ENCODE assay signal across 17 mouse cellular contexts in genomic region chr9:121919027-121919501, GRCm38 (mm10). TPM values are rescaled to one million over a fixed set of nuclear protein-coding genes. Genes with fewer than 3 reads are reported as not detected.
DNase-seq lines count a peak whose midpoint lies in the region; ATAC-seq and TF ChIP-seq lines count a peak whose summit lies in the region.
"Had no signal": no experiment of that assay in that cellular context is flagged by ENCODE, and none has a peak within 500 bp of the region (broad histone marks: within the 10 kb centered on the region; RNA-seq: fewer than 3 reads in every experiment).

No protein-coding gene starts in this region.

- no peak for TF ChIP-seq EP300 in heart, postnatal 0 days (IDR thresholded peaks at IDR 0.05; ENCODE audit: low read depth)

- H3K27ac ChIP-seq in heart, postnatal 0 days (ENCODE audit: low read depth) = no peak overlapping the region
- H3K27ac ChIP-seq in forebrain, embryonic 14.5 days (ENCODE audit: low read depth, low read length) = no peak overlapping the region
- H3K27ac ChIP-seq: limb, embryonic 10.5 days had no signal

- intact Hi-C loops in heart, postnatal 14 days (cut with DNase I) = no loop called here
- intact Hi-C loops in left cerebral cortex, postnatal 10 days (cut with DNase I) = no loop called here

- ATAC-seq in heart, postnatal 0 days (ENCODE audit: insufficient read depth, low read depth) = peak; percentile 57
- no peak for ATAC-seq in forebrain, embryonic 14.5 days
- ATAC-seq: inflammation-experienced regulatory T-cells, adult 6 months had no signal

- no peaks in the 10 kb centered on the region for H3K36me3 ChIP-seq in heart, postnatal 0 days (replicated peaks; ENCODE audit: control insufficient read depth, insufficient read depth, low read length)
- H3K36me3 ChIP-seq in forebrain, embryonic 14.5 days (ENCODE audit: control insufficient read depth, insufficient read depth, low read length) = no peaks in the 10 kb centered on the region
- H3K36me3 ChIP-seq: limb, embryonic 10.5 days had no signal

- H3K4me3 ChIP-seq in heart, postnatal 0 days (ENCODE audit: low read depth, low read length) = no peak overlapping the region
- H3K4me3 ChIP-seq in forebrain, embryonic 14.5 days (ENCODE audit: low read depth, low read length) = no peak overlapping the region
- H3K4me3 ChIP-seq: limb, embryonic 10.5 days had no signal

- no peaks in the 10 kb centered on the region for H3K4me1 ChIP-seq in heart, postnatal 0 days (ENCODE audit: control insufficient read depth, insufficient read depth)
- no peaks in the 10 kb centered on the region for H3K4me1 ChIP-seq in forebrain, embryonic 14.5 days (ENCODE audit: control insufficient read depth, insufficient read depth, low read length)
- H3K4me1 ChIP-seq: limb, embryonic 10.5 days had no signal

- H3K9me3 ChIP-seq in heart, postnatal 0 days (replicated peaks; ENCODE audit: control insufficient read depth, low read length) = no peaks in the 10 kb centered on the region
- H3K9me3 ChIP-seq in forebrain, embryonic 14.5 days (replicated peaks; ENCODE audit: control insufficient read depth, low read length) = no peaks in the 10 kb centered on the region
- H3K9me3 ChIP-seq: limb, embryonic 10.5 days had no signal

- H3K27me3 ChIP-seq in heart, postnatal 0 days (ENCODE audit: control insufficient read depth, insufficient read depth, low read length) = no peaks in the 10 kb centered on the region
- H3K27me3 ChIP-seq in forebrain, embryonic 14.5 days (replicated peaks; ENCODE audit: control insufficient read depth, insufficient read depth, low read length) = no peaks in the 10 kb centered on the region

- no peak overlapping the region for H3K4me2 ChIP-seq in heart, postnatal 0 days (ENCODE audit: low read depth, low read length)
- no peak overlapping the region for H3K4me2 ChIP-seq in forebrain, embryonic 14.5 days (ENCODE audit: low read length)
- H3K4me2 ChIP-seq: midbrain, embryonic 11.5 days had no signal

- TF ChIP-seq CTCF in heart, postnatal 0 days (IDR thresholded peaks at IDR 0.05; ENCODE audit: low read depth) = no peak

- DNase-seq in heart, postnatal 0 days (ENCODE audit: low spot score) = peak; percentile 26
- no peak for DNase-seq in heart, postnatal 14 days
- peak; percentile 86 for DNase-seq in A20 (ENCODE audit: low read depth, low spot score)
- peak; percentile 61 for DNase-seq in adrenal gland, postnatal 10 days
- DNase-seq in kidney, postnatal 25 days = peak; percentile 47 to 67
- DNase-seq in left cerebral cortex, postnatal 10 days (ENCODE audit: extremely low spot score in 1 of 2, low spot score in 2 of 2) = no peak
- DNase-seq in forebrain, embryonic 14.5 days (ENCODE audit: low spot score) = no peak
- DNase-seq in heart, postnatal 4 days = no peak
- DNase-seq: lung, adult 2 months; thymus, postnatal 14 days had no signal

- H3K9ac ChIP-seq in heart, postnatal 0 days (replicated peaks; ENCODE audit: low read depth, low read length) = no peak overlapping the region
- no peak overlapping the region for H3K9ac ChIP-seq in forebrain, embryonic 14.5 days (ENCODE audit: low read length)

- WGBS in heart, postnatal 0 days = 65% methylated on average over 10 of the region's 10 CpGs
- WGBS in forebrain, embryonic 14.5 days = 73% methylated on average over 10 of the region's 10 CpGs

RNA-seq across cellular contexts. Expression of gene Cyp8b1, which starts 3.0 kb away (rescaled TPM):
- not detected in 2 replicates for total RNA-seq in heart, postnatal 0 days (2014; rRNA removed; ENCODE audit: low replicate concordance)
- polyA plus RNA-seq in heart, postnatal 0 days (2015; fragmentation: Nextera tagmentation; extraction: Ambion mirVana) = not detected in 2 replicates
- under 1 TPM in 1 of 2 experiments, not detected in 1; 0.10 TPM for total RNA-seq in heart, postnatal 14 days (2021)
- 10 to 100 TPM; 16.2 to 27.8 TPM for total RNA-seq in adrenal gland, postnatal 10 days (2021)
- not detected for total RNA-seq in left cerebral cortex, postnatal 10 days (2021)
- polyA plus RNA-seq in forebrain, embryonic 14.5 days (2014; fragmentation: Nextera tagmentation; extraction: Ambion mirVana) = not detected in 2 replicates
- not detected for total RNA-seq in heart, postnatal 4 days (2021)
- total RNA-seq: layer of hippocampus, postnatal 14 days had no signal
- polyA plus RNA-seq: cortical plate, adult 2 months; heart, embryonic 14.5 days; inflammation-experienced regulatory T-cells, adult 6 months; limb, embryonic 10.5 days; midbrain, embryonic 11.5 days; neural tube, embryonic 11.5 days had no signal

RNA-seq across cellular contexts. Expression of gene Ackr2, which starts 20.9 kb away (rescaled TPM):
- 4.1 and 4.6 TPM in 2 replicates for total RNA-seq in heart, postnatal 0 days (2014; rRNA removed; ENCODE audit: low replicate concordance)
- 1.6 and 2.1 TPM in 2 replicates for polyA plus RNA-seq in heart, postnatal 0 days (2015; fragmentation: Nextera tagmentation; extraction: Ambion mirVana)
- total RNA-seq in heart, postnatal 14 days (2021) = 1 to 10 TPM; 2.0 to 3.4 TPM
- 1 to 10 TPM; 3.0 to 3.4 TPM for total RNA-seq in adrenal gland, postnatal 10 days (2021)
- total RNA-seq in left cerebral cortex, postnatal 10 days (2021) = 1 to 10 TPM; 3.6 to 4.2 TPM
- 2.0 and 2.1 TPM in 2 replicates for polyA plus RNA-seq in forebrain, embryonic 14.5 days (2014; fragmentation: Nextera tagmentation; extraction: Ambion mirVana)
- 1 to 10 TPM; 3.1 to 5.8 TPM for total RNA-seq in heart, postnatal 4 days (2021)
- polyA plus RNA-seq: inflammation-experienced regulatory T-cells, adult 6 months had no signal

RNA-seq across cellular contexts. Expression of gene Fam198a, which starts 31.7 kb away (rescaled TPM):
- total RNA-seq in heart, postnatal 0 days (2014; rRNA removed; ENCODE audit: low replicate concordance) = 1.1 and 3.1 TPM in 2 replicates
- polyA plus RNA-seq in heart, postnatal 0 days (2015; fragmentation: Nextera tagmentation; extraction: Ambion mirVana) = 0.78 and 0.85 TPM in 2 replicates
- 1 to 10 TPM; 1.7 to 1.8 TPM for total RNA-seq in heart, postnatal 14 days (2021)
- total RNA-seq in adrenal gland, postnatal 10 days (2021) = 1 to 10 TPM; 3.9 to 5.6 TPM
- total RNA-seq in left cerebral cortex, postnatal 10 days (2021) = 1 to 10 TPM; 3.2 to 4.4 TPM
- 0.89 and 1.3 TPM in 2 replicates for polyA plus RNA-seq in forebrain, embryonic 14.5 days (2014; fragmentation: Nextera tagmentation; extraction: Ambion mirVana)
- under 1 TPM; 0.77 to 0.79 TPM for total RNA-seq in heart, postnatal 4 days (2021)

Comparison
In these comparisons a context has a peak if more than half of its experiments do, and no peak if none do; other contexts are left out.
1. DNase-seq: peak in heart, postnatal 0 days (single experiment), A20 (single experiment), adrenal gland, postnatal 10 days (single experiment) and kidney, postnatal 25 days (2 of 2); none in heart, postnatal 14 days (0 of 2), left cerebral cortex, postnatal 10 days (0 of 2), forebrain, embryonic 14.5 days (single experiment) and heart, postnatal 4 days (single experiment).
2. RNA of gene Cyp8b1, which starts 3.0 kb away (total RNA-seq): 16.2 to 27.8 TPM in adrenal gland, postnatal 10 days; 0.10 TPM in heart, postnatal 14 days, not detected in heart, postnatal 0 days, not detected in left cerebral cortex, postnatal 10 days and not detected in heart, postnatal 4 days; every median in the first group is over 10 times any median in the second.